Mouse (Mus musculus) embryonic stem cell, embryonic (primary cell): ENCODE measurements around the gene Uqcc3.

Experiments used
- CTCF ChIA-PET, 4 experiments: fragments of 300-600 bp in 2 of 4; fragments of 350-600 bp in 2 of 4; sonication (Branson Sonifier 250); formaldehyde crosslinking; loops; one replicate each; lab custom pipeline; 2022; ENCODE audit warnings: inconsistent platforms in 2 of 4; lab: Charles Lee
- POLR2A ChIA-PET, 4 experiments: fragments of 300-600 bp in 2 of 4; fragments of 350-600 bp in 2 of 4; sonication (Branson Sonifier 250); formaldehyde crosslinking; loops; one replicate each; lab custom pipeline; 2022; ENCODE audit warnings: antibody characterized with exemption in 4 of 4, inconsistent platforms in 1 of 4; lab: Charles Lee

Gene Uqcc3

DNA sequence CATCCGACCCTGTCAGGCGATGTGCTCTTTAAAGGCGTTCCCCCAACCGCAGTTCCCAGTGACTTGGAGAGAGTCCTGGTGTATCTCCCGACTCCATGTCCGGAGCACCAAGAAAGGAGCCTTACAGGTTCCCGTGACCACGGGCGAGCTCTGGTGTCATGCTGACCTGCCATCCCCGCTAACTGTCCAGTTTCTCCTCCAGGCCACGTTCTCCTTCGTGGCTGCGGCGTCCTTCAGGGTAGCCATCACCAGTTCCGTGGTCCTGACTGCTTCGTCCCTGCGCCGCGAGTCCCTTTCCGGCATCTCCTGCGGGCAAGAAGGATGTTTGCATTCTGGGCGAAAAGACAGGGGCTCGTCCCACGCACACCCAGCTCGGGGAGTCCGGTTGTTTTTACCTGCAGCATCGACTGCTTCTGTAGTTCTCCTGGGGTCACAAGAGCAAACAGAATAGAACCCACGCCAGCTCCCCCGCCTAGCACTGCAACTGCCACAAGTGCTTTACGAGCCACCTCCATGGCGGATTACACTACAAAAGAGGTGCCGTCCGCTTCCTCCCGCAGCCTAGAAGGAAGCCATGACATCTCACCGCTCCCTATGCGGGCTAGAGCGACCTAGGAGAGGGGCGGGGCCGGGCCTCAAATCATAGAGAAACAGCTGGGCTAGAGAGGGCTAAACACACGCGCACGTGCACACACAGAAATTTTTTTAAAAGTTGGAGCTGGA lies at the start of gene Uqcc3:
Gene Uqcc3 (minus strand): TSS at position 613 of the 723 bp plus-strand sequence.
- POLR2A ChIA-PET: interaction anchor here (0.5 to 27.2 kb wide), 94 partner anchors 1 to 238 kb away, joined by 3 to 851 read pairs (median 4); partner anchors contain the start of genes Ubxn1 (in 4 of the 4), 1810009A15Rik (in 3 of the 4), B3gat3 (in 3 of the 4) and Eef1g (in 3 of the 4)
- CTCF ChIA-PET: interaction anchor here in 1 of 4 experiments (0.7 to 1.5 kb wide), 3 partner anchors 8 to 22 kb away, joined by 3 to 4 read pairs (median 4); no protein-coding TSS in a partner anchor

GRCm38 (mm10) chr19:8930117-8930516 lies 49.4 kb upstream of the Uqcc3 start:
- POLR2A ChIA-PET: interaction anchor here (0.6 to 16.7 kb wide), 38 partner anchors 10 to 1196 kb away, joined by 3 to 191 read pairs (median 5); partner anchors contain the start of genes Mta2 (in 3 of the 4), 1810009A15Rik (in 2 of the 4), B3gat3 (in 2 of the 4) and Eef1g (in 2 of the 4)
- CTCF ChIA-PET: interaction anchor here in 1 of 4 experiments (1.5 kb wide), 1 partner anchor 9 kb away, joined by 3 read pairs; no protein-coding TSS in a partner anchor

DNA sequence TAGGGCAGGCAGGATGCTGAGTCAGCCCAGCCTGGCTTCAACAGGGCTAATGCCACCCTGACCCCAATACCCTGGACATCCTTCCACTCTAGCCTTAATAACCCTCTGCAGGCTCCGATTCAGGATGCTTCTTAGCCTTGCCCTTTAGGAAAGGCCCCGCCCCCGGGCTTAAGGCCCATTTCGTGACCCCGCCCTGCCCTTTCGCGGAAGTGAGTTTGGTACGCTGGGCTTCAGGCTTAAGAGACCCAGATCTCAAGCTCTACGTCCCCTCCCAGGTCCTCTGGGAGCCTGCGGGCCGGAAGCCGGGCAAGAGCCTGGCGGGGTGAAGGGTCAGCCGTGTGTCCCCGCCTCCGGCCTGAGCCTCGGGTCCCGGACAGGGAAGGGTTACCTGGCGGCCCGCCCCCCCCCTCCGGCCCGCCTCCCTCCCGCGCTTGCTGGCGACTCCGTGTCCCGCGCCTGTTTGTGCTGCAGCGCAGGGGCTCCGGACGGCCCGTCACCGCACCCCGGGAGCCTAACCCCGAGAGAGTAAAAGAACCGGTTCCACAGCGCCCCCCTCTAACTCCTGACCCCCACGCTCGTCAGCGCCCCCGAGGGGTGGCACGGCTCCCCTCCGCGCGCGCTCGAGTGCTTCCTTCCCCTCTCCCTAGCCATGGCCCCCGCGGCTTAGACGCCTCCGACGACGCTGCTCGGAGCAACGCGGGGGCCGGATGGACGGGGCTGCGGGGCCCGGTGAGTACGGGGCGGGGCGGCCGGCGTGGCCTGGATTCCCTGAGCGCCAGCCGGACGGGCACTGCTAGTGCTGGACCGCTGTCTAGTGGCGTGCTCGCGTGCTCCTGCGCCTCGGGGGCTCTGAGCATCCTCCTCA lies 48.7 kb upstream of the Uqcc3 start, which contains the start of the genes Rom1 and Eml3:
Gene Rom1 (minus strand): TSS at position 133 of the 865 bp plus-strand sequence.
Gene Eml3 (plus strand): TSS at position 329 of the 865 bp plus-strand sequence.
- ChIA-PET POLR2A (interaction anchor here (0.6 to 16.7 kb wide), 44 partner anchors 8 to 213 kb away, joined by 3 to 191 read pairs (median 4); partner anchors contain the start of genes 1810009A15Rik (in 3 of the 4), Gm49416 (in 3 of the 4), Mta2 (in 3 of the 4) and B3gat3 (in 2 of the 4)), CTCF (interaction anchor here in 2 of 4 experiments (0.6 to 1.5 kb wide), 3 partner anchors 9 to 12 kb away, joined by 3 to 5 read pairs (median 3); partner anchors contain the start of gene Mta2 (in 1 of the 2))

DNA sequence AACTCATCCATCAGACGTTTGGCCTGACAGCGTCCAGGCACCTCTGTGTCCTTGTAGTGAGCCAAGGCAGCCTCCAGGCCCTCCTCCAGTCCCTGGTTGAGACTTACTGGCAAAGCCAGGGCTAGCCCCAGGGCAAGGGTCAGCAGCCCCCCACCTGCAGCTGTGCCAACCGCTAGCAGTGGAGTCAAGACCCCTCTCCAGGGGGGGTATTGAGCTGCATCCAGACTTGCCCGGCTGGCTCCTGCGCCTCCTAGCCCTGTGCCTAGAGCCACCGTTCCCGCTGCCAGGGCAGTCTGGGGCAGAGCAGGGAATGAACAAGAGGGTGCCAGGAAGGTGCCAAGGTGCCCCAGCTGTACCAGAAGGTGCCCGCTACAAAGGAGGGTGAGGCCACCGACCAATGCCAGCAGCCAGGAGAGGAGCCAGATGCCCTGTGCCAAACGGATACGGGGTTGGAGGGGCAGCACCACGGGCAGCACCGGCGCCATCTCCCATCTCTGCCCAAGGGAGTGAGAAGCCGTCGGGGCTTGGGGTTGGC lies 48.0 kb upstream of the Uqcc3 start:
- ChIA-PET CTCF (interaction anchor here in 1 of 4 experiments (1.0 to 1.5 kb wide), 2 partner anchors 8 to 13 kb away, joined by 3 to 5 read pairs; partner anchors contain the start of gene Mta2), POLR2A (interaction anchor here (0.6 to 16.7 kb wide), 36 partner anchors 8 to 1596 kb away, joined by 3 to 191 read pairs (median 4); partner anchors contain the start of genes Mta2 (in 3 of the 4), 1810009A15Rik (in 2 of the 4), B3gat3 (in 2 of the 4) and Eef1g (in 2 of the 4))

DNA sequence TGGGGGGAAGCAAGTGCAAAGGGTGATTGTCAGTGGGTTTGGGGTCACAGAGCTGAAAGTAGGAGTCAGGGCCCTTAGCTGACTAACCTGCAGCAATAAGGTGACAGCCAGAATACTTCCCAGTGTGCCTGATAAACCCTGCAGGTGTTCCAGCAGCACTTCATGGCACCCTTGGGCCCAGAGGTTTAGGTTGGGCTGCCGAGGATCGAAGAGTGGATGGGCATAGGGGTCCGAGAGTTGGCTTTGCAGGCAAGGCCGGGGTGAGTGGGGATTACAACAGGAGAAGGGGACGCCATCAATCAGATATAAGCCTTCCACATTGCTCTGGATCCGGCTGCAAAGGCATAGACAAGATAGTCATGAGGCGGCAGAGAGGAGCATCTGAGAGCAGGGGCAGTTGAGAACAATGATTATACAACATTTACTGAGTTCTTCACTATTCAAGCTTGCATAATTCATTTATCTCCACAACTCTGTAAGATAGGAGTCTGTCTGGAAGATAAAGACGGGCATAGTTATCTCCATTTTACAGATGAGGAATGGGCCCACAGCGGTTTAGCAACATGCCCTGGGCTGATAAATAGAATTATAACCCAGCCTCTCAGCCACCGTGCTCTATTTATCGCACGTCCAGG lies 47.3 kb upstream of the Uqcc3 start:
- POLR2A ChIA-PET: interaction anchor here in 3 of 4 experiments (0.6 to 16.7 kb wide), 12 partner anchors 9 to 1597 kb away, joined by 3 to 191 read pairs (median 8); partner anchors contain the start of genes Mta2 (in 2 of the 3), 1810009A15Rik (in 1 of the 3), Cpsf7 (in 1 of the 3) and Ganab (in 1 of the 3)
- CTCF ChIA-PET: no interaction called here

DNA sequence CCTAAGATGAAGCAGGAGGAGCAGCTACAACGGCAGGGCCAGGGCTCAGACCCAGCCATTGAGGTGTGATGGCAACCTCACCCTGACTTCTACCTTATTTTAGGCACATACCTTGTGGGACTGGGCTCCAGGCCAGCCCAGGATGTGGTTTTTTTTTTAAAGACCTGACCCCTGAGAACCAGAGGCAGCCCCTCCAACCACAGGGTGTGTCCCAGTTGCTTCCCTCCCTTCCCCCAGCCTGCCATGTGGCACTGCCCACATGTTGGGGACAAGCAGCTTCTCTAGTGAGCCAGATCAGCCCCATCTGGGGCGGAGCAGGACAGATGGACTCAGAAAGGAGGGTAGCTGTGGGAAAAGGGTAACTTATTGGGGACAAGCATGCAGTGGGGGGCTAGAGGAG lies 46.0 kb upstream of the Uqcc3 start:
- ChIA-PET POLR2A (interaction anchor here (0.5 to 16.7 kb wide), 15 partner anchors 8 to 199 kb away, joined by 3 to 191 read pairs (median 6); partner anchors contain the start of genes Mta2 (in 3 of the 4), 1810009A15Rik (in 2 of the 4), Gm49416 (in 2 of the 4) and Tut1 (in 2 of the 4)), CTCF (no interaction called here)

DNA sequence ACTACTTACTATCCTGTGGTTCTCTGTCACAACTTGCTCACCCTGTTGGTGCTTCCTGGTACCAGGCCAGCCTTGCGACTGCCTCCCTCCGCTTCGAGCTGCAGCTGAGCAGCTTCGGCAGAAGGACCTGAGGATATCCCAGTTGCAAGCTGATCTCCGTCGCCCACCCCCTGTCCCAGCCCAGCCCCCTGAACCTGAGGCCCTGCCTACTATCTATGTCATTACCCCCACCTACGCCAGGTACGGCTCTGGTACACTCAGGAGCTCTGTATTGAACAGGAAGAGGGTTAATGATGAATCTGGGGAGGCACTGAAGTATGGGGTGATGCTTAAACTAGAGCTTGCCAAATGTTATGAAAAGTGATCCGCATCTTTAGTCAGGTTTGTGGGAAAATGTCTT lies 41.0 kb upstream of the Uqcc3 start:
- POLR2A ChIA-PET: interaction anchor here (0.6 to 16.7 kb wide), 43 partner anchors 8 to 206 kb away, joined by 3 to 191 read pairs (median 8); partner anchors contain the start of genes Eef1g (in 3 of the 4), 1810009A15Rik (in 2 of the 4), Eml3 (in 2 of the 4) and Ganab (in 2 of the 4)
- CTCF ChIA-PET: interaction anchor here in 2 of 4 experiments (0.7 to 1.2 kb wide), 4 partner anchors 18 to 1288 kb away, joined by 3 to 9 read pairs (median 4); no protein-coding TSS in a partner anchor

DNA sequence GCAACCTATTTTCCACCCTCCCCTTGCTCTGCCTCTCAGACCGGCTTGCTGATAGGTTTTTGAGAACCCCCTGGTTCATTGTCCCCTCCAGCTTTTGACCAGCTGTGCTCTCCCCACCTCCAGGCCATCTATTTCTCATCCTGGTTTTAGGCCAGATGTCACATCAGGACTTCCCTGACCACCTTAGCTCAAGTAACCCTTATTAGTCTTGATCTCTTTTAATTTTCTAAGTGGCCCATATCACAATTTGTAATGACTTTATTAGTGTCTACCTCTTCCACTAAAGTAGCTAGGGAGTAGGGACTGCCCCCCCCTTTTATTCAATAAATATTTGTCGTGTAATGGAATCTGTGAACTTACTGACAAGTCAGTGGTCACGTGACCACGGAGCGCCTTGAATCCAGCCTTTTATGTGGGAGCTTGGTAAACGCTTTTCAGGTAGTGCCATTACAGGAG lies 40.1 kb upstream of the Uqcc3 start:
- CTCF ChIA-PET: interaction anchor here in 3 of 4 experiments (0.7 to 1.2 kb wide), 5 partner anchors 9 to 203 kb away, joined by 3 to 9 read pairs (median 3); partner anchors contain the start of genes Eml3 (in 1 of the 3) and Rom1 (in 1 of the 3)

DNA sequence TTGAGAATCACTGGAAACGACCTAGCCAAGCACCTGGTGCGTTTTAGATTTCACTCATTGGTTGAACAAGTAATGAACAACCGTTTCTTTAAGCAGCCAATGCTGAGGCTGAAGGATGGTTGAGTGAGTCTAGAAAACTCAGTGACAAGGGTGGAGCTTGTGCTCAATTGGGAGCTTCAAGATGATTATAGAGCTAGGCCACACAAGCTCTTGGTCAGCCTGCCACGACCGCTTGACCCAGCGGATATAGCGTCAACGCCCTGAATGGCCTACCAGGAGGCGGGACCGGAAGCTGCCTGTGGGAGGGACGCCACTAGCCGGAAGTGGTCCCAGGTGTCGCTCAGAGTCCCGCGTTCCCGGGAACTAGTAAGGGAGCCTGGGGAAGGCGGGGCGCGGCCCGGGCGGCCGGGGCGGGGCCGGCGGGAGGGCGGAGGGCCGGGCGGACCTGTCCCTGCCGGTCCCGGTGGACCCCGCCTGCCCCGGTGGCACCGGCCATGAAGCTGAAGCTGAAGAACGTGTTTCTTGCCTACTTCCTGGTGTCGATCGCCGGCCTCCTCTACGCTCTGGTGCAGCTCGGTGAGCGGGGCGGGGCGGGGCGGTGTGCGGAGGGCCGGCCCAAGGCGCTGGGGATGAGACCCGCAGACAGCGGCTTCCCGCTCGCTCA lies 39.5 kb upstream of the Uqcc3 start, which contains the start of gene B3gat3:
Gene B3gat3 (plus strand): TSS at position 302 of the 664 bp plus-strand sequence.
- POLR2A ChIA-PET: interaction anchor here (0.6 to 16.7 kb wide), 100 partner anchors 8 to 1438 kb away, joined by 3 to 191 read pairs (median 6); partner anchors contain the start of genes 1810009A15Rik (in 4 of the 4), Gm49416 (in 4 of the 4), Eef1g (in 3 of the 4) and Ganab (in 3 of the 4)
- CTCF ChIA-PET: interaction anchor here in 3 of 4 experiments (0.8 to 1.2 kb wide), 4 partner anchors 9 to 202 kb away, joined by 3 read pairs; partner anchors contain the start of genes Eml3 (in 1 of the 3) and Rom1 (in 1 of the 3)

More for the DNA sequence above, 40.1 kb upstream of the Uqcc3 start:
- POLR2A ChIA-PET: interaction anchor here (0.6 to 16.7 kb wide), 86 partner anchors 8 to 1438 kb away, joined by 3 to 191 read pairs (median 6); partner anchors contain the start of genes 1810009A15Rik (in 4 of the 4), Gm49416 (in 4 of the 4), Eef1g (in 3 of the 4) and Eml3 (in 3 of the 4)

DNA sequence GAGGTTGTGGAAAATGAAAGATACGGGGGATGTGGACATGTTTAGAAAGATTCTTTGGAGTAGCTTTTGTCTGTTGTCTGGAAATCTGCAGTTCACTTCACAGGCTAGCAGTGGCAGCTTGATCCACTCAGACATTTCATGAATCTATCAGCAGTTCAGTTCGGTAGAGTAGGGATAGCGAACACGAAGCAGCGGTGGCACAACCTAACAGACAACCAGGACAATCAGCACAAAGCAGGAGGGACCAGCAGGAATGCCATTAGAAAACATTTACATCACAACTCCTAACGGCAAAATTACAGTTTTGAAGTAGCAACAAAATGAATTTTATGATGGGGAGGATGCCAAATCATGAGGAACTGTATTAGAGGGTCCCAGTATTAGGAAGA lies 39.0 kb upstream of the Uqcc3 start:
- ChIA-PET CTCF (interaction anchor here in 2 of 4 experiments (0.8 to 1.0 kb wide), 2 partner anchors 89 to 201 kb away, joined by 3 read pairs; no protein-coding TSS in a partner anchor), POLR2A (interaction anchor here (0.7 to 16.7 kb wide), 87 partner anchors 8 to 206 kb away, joined by 3 to 191 read pairs (median 7); partner anchors contain the start of genes 1810009A15Rik (in 4 of the 4), Gm49416 (in 4 of the 4), Eef1g (in 3 of the 4) and Ganab (in 3 of the 4))

DNA sequence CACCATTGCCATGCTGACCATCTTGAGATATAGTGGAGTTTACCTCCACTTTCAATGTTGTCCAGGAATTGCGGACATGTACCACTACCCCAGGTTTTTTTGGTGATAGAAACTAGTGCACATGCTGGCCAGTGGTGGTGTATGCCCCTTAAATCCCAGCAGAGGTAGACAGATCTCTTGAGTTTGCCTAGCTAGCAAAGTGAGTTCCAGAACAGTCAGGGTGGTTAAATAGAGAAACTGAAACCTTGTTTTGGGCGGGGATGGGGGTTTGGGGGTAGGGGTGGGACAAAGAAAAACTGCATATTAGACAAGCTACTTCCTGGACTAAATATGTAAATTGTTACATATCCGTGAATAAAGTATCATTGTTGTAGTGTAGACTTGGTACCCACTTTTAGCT lies 38.3 kb upstream of the Uqcc3 start:
- ChIA-PET POLR2A (interaction anchor here in 3 of 4 experiments (0.8 to 16.7 kb wide), 53 partner anchors 9 to 206 kb away, joined by 3 to 191 read pairs (median 9); partner anchors contain the start of genes 1810009A15Rik (in 3 of the 3), Eef1g (in 3 of the 3), Gm49416 (in 3 of the 3) and Tmem179b (in 3 of the 3)), CTCF (interaction anchor here in 1 of 4 experiments (0.6 kb wide), 1 partner anchor 1641 kb away, joined by 3 read pairs; no protein-coding TSS in a partner anchor)

GRCm38 (mm10) chr19:8914212-8914611 lies 33.5 kb upstream of the Uqcc3 start:
- ChIA-PET POLR2A (interaction anchor here in 2 of 4 experiments (0.8 to 2.9 kb wide), 20 partner anchors 10 to 191 kb away, joined by 3 to 12 read pairs (median 4); partner anchors contain the start of genes 1810009A15Rik (in 2 of the 2), Eef1g (in 2 of the 2), Ganab (in 2 of the 2) and Gm49416 (in 2 of the 2)), CTCF (no interaction called here)

DNA sequence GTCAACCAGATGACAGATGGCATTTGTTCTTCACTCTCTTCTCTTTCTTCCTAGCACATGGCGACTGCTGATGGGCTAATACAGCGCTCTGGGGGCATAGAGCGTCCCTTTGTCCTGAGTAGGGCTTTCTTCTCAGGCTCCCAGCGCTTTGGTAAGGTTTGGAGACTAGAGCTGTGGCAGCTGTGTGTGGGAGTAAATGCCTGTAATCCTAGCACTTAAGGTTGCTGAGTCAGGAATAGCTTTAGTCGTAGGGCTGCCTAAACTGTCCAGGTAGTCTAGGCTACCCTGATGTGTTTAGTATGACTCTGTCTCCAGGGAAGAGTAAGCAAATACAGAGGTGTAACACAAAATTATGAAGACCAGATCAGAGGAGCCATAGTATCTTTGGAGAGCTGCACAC lies 31.1 kb upstream of the Uqcc3 start:
- ChIA-PET POLR2A (interaction anchor here in 3 of 4 experiments (0.6 to 4.7 kb wide), 19 partner anchors 9 to 189 kb away, joined by 3 to 26 read pairs (median 5); partner anchors contain the start of genes 1810009A15Rik (in 2 of the 3), Eef1g (in 2 of the 3), Gm49416 (in 2 of the 3) and Tut1 (in 2 of the 3)), CTCF (interaction anchor here in 1 of 4 experiments (0.6 kb wide), 1 partner anchor 55 kb away, joined by 3 read pairs; the partner anchor contains the start of gene Eef1g)

DNA sequence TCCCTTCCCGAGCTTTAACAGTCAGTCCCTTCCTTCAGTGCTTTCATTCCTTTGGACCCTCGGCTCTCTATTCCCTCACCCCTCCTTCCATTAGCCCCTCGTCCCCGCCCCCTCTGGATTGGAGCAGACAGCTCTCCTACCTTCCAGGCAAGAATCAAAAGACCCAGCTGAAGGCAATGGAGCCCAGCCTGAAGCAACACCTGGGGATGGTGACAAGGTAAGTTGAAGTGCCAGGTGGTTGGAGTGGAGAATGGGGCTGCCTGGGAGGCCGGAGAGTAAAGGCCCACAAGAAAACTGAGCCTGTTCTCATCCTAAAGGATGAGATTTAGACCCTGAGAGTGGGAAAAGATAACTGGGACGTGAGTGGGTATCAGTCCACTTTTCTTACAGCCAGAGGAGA lies 27.8 kb upstream of the Uqcc3 start:
- CTCF ChIA-PET: interaction anchor here in 1 of 4 experiments (0.6 kb wide), 1 partner anchor 38 kb away, joined by 9 read pairs; no protein-coding TSS in a partner anchor
- POLR2A ChIA-PET: interaction anchor here in 2 of 4 experiments (0.8 to 4.7 kb wide), 14 partner anchors 9 to 61 kb away, joined by 3 to 26 read pairs (median 5); partner anchors contain the start of genes 1810009A15Rik (in 2 of the 2), B3gat3 (in 2 of the 2), Gm49416 (in 2 of the 2) and Eef1g (in 1 of the 2)
